Mouse (Mus musculus) erythroblast, embryonic 14.5 days (primary cell): ENCODE measurements around the gene Tbx21. TPM values are rescaled to one million over a fixed set of nuclear protein-coding genes. Genes with fewer than 3 reads are reported as not detected.

ENCODE experiments used
- H3K27me3 ChIP-seq: 2 replicates; pipeline ENCODE4 v1.6.1; 2012; ENCODE audit warnings: inconsistent platforms; ENCODE audit not compliant: control insufficient read depth
- H3K36me3 ChIP-seq: 2 replicates; pipeline ENCODE4 v1.6.1; 2012; ENCODE audit warnings: mild to moderate bottlenecking, inconsistent platforms; ENCODE audit not compliant: control insufficient read depth
- H3K4me1 ChIP-seq: 2 replicates; pipeline ENCODE4 v1.6.1; 2012; ENCODE audit warnings: inconsistent platforms; ENCODE audit not compliant: control insufficient read depth
- H3K4me3 ChIP-seq: replicated peaks from 2 replicates; pipeline ENCODE3; 2012; ENCODE audit warnings: moderate library complexity, mild to moderate bottlenecking, inconsistent platforms
- H3K9me3 ChIP-seq: 2 replicates; pipeline ENCODE4 v1.6.1; 2012; ENCODE audit warnings: low read length, inconsistent platforms, mixed read lengths; ENCODE audit not compliant: control insufficient read depth
- GATA1 ChIP-seq: IDR thresholded peaks from 2 replicates; pipeline ENCODE4 v1.6.1; 2012; ENCODE audit warnings: low read length, inconsistent platforms, mixed read lengths
- TAL1 ChIP-seq: IDR thresholded peaks from 3 replicates; pipeline ENCODE4 v1.6.1; 2012; ENCODE audit warnings: low read length, inconsistent platforms, mixed read lengths
- polyA plus RNA-seq: library from polyadenylated mRNA; stranded (reverse); fragments of >175 nt; gene quantifications from 2 replicates; pipeline ENCODE4 v1.2.3, GENCODE M21; 2012

The Tbx21 gene
- polyA plus RNA-seq, 1 experiment = not detected

DNA sequence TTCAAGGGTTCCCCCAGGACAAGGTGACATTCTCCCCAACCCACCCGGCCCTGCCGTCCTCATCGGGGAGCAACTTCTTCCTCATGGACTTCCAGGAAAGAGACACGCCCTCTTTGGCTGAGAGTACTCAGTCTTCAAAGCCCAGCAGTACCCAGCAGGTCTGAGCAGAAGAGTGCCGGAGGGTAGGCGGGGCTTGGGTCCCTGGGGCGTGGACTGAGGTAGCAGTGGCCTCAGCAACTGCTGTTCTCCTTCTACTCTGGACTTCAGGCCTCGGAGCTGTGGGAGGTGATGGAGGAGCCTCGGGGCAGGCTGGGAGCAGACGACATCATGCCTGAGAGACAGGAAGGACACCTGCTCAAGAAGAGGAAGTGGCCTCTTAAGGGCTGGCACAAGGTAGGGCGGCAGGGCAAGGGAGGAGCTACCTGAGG, 62.9 kb downstream of the Tbx21 start:
- H3K4me3 ChIP-seq = peak overlapping the region; percentile 68
- no peaks in the 10 kb centered on the region for H3K27me3 ChIP-seq
- H3K36me3 ChIP-seq = peaks cover 44% of the 10 kb centered on the region
- peaks cover 28% of the 10 kb centered on the region for H3K4me1 ChIP-seq
- no peaks in the 10 kb centered on the region for H3K9me3 ChIP-seq
- TF ChIP-seq GATA1 = no peak
- TF ChIP-seq TAL1 = no peak

DNA sequence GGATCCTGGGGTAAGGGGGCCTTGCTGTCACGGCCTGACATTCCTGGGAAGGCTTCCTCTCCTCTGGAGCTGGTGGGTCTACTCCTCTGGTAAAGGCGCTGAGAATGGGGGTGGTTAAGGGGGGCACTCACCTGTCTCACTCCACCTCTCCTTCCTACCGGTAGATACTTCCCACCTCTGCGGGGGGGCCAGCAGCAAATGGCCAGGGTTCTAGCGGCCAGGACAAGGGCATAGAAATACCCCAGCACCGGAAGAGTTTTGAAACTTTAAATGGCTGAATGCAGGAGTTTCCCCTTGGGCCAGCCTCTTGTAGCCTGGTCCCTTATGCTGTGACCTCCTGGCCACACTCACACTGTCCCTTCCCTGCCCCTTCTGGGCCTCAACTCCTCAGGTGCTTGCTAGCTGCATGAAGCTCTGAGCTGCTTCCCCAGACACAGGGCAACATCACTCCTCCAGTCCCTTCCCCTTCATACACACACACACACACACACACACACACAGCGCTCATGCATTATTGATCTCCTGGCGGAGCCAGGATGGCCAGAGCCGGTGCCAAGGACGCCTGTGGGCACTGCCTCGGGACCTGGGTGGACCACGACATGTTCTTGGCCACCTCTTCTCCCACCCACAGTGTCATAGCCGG, 64.1 kb downstream of the Tbx21 start:
- TF ChIP-seq TAL1 (no peak), GATA1 (no peak)
- Histone ChIP-seq H3K27me3 (no peaks in the 10 kb centered on the region), H3K36me3 (peaks cover 46% of the 10 kb centered on the region), H3K9me3 (no peaks in the 10 kb centered on the region), H3K4me3 (peak overlapping the region; percentile 68), H3K4me1 (peaks cover 28% of the 10 kb centered on the region)

DNA sequence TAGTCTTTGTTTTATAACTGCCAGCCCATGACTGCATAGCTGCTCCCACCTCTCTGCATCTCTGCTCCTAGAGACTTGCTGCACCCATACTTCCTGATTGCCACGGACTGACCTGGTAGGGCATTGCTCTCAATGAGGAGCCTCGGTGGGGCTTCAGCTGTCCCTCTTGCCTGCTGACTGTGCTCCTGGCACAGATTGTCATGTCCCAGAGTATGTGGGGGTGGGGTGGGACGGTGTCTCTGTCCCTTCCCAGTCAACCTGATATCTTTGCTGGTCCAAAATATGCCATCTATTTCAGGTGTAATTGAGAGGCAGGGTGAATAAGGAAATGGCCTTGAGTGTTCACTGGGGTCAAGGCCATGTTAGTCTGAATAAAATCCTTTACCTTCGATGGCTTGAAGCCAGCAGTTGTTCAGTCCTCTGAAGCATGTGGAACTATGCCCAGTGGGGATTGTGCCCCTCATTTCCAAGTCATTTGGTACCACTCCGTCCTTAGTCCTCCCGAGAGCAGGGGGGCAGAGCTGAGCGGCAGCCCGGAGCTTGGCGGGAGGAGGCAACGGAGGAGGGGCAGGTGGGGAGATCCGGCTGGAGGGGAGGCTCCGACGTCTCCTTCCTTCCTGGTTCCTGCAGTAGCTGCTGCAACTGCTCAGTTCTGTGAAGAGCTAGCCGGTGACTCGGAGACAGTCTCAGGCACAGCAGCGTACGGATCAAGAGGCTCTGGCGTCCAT, 64.8 kb downstream of the Tbx21 start, which contains the start of gene Osbpl7:
TSS of gene Osbpl7 (plus strand) at position 413 of the 728 bp plus-strand sequence.
- no peak for TF ChIP-seq TAL1
- TF ChIP-seq GATA1 = no peak
- Histone ChIP-seq H3K4me3 (peak within 1 kb of the TSS; percentile 68), H3K27me3 (no peaks in the 10 kb centered on the region), H3K36me3 (peaks cover 43% of the 10 kb centered on the region), H3K9me3 (no peaks in the 10 kb centered on the region), H3K4me1 (peaks cover 28% of the 10 kb centered on the region)

DNA sequence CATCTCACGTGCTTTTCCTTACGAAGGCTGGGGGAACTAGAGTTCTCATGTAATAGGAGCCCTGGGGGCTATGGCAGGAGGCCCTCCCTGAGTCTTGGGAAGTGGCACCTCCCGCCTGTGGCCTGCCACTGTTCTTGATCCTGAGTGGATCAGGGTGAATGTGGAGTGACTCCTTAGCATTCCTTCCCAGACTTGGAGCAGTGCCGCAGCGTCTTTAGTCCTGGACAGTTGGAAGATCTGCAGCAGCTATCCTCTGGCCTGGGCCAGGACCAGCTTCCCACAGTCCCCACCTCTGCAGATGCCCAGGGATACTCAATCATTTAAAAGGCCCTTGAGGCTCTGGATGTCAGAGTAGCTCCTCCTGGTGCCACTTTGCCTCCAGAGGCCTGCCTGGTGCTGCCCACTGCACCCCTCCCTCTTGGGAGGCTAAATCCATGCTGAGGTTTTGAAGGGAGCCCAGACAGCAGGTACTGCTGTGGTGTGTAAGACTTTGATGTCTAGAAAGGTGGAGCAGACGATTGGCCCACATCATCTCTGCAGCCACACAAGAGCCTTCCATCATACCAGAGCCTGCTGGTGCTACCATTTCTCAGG, 65.5 kb downstream of the Tbx21 start:
- Histone ChIP-seq H3K4me1 (peaks cover 30% of the 10 kb centered on the region), H3K9me3 (no peaks in the 10 kb centered on the region), H3K36me3 (peaks cover 41% of the 10 kb centered on the region), H3K27me3 (no peaks in the 10 kb centered on the region), H3K4me3 (no peak overlapping the region)
- TF ChIP-seq TAL1 (no peak), GATA1 (no peak)

DNA sequence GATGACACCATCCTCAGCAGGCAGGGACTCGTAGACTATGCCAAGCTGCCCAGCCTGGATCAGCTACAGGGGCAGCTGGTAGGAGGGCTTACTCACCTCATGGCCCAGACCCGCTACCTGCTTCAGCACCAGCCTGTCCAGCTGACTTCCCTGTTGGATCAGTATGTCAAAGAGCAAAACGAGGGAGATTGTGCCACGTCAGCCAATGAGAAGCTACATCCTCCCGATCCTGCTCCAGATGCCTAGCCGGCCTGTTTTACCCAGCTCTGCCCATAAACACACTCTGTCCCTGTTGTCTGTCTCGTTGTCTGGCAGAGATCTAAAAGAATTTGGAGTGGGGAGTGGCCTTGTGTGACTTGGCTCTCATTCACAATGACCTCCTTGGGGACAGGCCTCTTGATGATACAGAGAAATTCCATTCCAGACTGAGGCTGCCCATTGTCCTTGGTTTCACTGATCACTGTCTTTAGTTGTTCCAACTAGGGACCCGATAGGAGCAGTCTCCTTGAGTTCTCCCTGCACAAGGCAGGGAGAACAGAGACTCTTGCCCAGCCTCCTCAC, 67.0 kb downstream of the Tbx21 start:
- Histone ChIP-seq H3K9me3 (no peaks in the 10 kb centered on the region), H3K27me3 (no peaks in the 10 kb centered on the region), H3K36me3 (peaks cover 42% of the 10 kb centered on the region), H3K4me1 (peaks cover 34% of the 10 kb centered on the region), H3K4me3 (no peak overlapping the region)
- TF ChIP-seq GATA1 (no peak), TAL1 (no peak)

Other genes with a start within 250 kb of the Tbx21 start
- gene Cdk5rap3, start 198.8 kb downstream of the Tbx21 start, polyA plus RNA-seq = 2.9 and 4.8 TPM in 2 replicates
- 0.95 and 3.0 TPM in 2 replicates for gene Prr15l, start 187.2 kb downstream of the Tbx21 start, polyA plus RNA-seq
- 42.1 and 83.7 TPM in 2 replicates for gene Pnpo, start 171.3 kb downstream of the Tbx21 start, polyA plus RNA-seq
- gene Sp2, start 132.4 kb downstream of the Tbx21 start, polyA plus RNA-seq = 16.7 and 23.0 TPM in 2 replicates
- not detected in 2 replicates for gene Sp6, start 101.9 kb downstream of the Tbx21 start, polyA plus RNA-seq
- gene Scrn2, start 85.4 kb downstream of the Tbx21 start, polyA plus RNA-seq = 0.27 and 0.41 TPM in 2 replicates
- not detected in 2 replicates for gene Lrrc46, start 73.9 kb downstream of the Tbx21 start, polyA plus RNA-seq
- 1.7 and 2.4 TPM in 2 replicates for gene Mrpl10, start 73.8 kb downstream of the Tbx21 start, polyA plus RNA-seq
- 0.10 and 0.16 TPM in 2 replicates for gene Osbpl7, start 64.7 kb downstream of the Tbx21 start, polyA plus RNA-seq
- gene Tbkbp1, start 36.2 kb upstream of the Tbx21 start, polyA plus RNA-seq = 0.12 and 0.15 TPM in 2 replicates
- 2.4 and 2.5 TPM in 2 replicates for gene Kpnb1, start 72.5 kb upstream of the Tbx21 start, polyA plus RNA-seq
- gene Npepps, start 165.3 kb upstream of the Tbx21 start, polyA plus RNA-seq = 1.5 and 2.9 TPM in 2 replicates
- gene Mrpl45, start 200.4 kb upstream of the Tbx21 start, polyA plus RNA-seq = 0.43 and 0.55 TPM in 2 replicates
- gene Gpr179, start 236.7 kb upstream of the Tbx21 start, polyA plus RNA-seq = not detected in 2 replicates
- gene Socs7, start 247.2 kb upstream of the Tbx21 start, polyA plus RNA-seq = 0.19 and 0.24 TPM in 2 replicates